Mouse (Mus musculus) hindbrain, embryonic 14.5 days (tissue): Measurements from ENCODE around the gene Mpdu1. TPM values are rescaled to one million over a fixed set of nuclear protein-coding genes. Genes with fewer than 3 reads are reported as not detected.
A peak's percentile ranks its signal among the peaks of the same experiment; 100 is the strongest.
"Not testable (repeated sequence)": the region's sequence is repeated elsewhere in the genome, so short reads cannot be mapped to it uniquely, and the experiment has no call there.

Source experiments
- ATAC-seq: fragments of 200-750 bp; cut with Nextera tagmentation; 2 replicates; pipeline ENCODE4 v1.8.0; 2017; ENCODE audit warnings: moderate number of reproducible peaks, mild to moderate bottlenecking, moderate TSS enrichment, moderate library complexity; ENCODE audit not compliant: low FRiP score
- DNase-seq: peaks from one replicate; pipeline ENCODE4 v3.0.0-alpha.2; 2015; ENCODE audit warnings: low spot score
- H3K27ac ChIP-seq: fragments of 300-500 bp; sonication (generic); 2 replicates; pipeline ENCODE4 v1.5.1; 2014; ENCODE audit warnings: mild to moderate bottlenecking, moderate library complexity
- H3K27me3 ChIP-seq: fragments of 300-500 bp; sonication (generic); 2 replicates; pipeline ENCODE4 v1.6.1; 2014; ENCODE audit warnings: mild to moderate bottlenecking, low read length, mixed read lengths; ENCODE audit not compliant: control insufficient read depth, insufficient read depth
- H3K36me3 ChIP-seq: fragments of 300-500 bp; sonication (generic); replicated peaks from 2 replicates; pipeline ENCODE4 v1.6.1; 2014; ENCODE audit not compliant: control insufficient read depth, insufficient read depth
- H3K4me1 ChIP-seq: fragments of 300-500 bp; sonication (generic); replicated peaks from 2 replicates; pipeline ENCODE4 v1.6.1; 2014; ENCODE audit warnings: antibody characterized with exemption, low read length, mixed read lengths; ENCODE audit not compliant: control insufficient read depth, insufficient read depth
- H3K4me2 ChIP-seq: fragments of 300-500 bp; sonication (generic); replicated peaks from 2 replicates; pipeline ENCODE4 v1.6.1; 2014; ENCODE audit warnings: mild to moderate bottlenecking, moderate library complexity
- H3K4me3 ChIP-seq: fragments of 300-500 bp; sonication (generic); replicated peaks from 2 replicates; pipeline ENCODE4 v1.5.1; 2014; ENCODE audit warnings: mild to moderate bottlenecking, low read length
- H3K9ac ChIP-seq: fragments of 300-500 bp; sonication (generic); 2 replicates; pipeline ENCODE4 v1.6.1; 2014
- H3K9me3 ChIP-seq: fragments of 300-500 bp; sonication (generic); 2 replicates; pipeline ENCODE4 v1.6.1; 2016; ENCODE audit warnings: low read length; ENCODE audit not compliant: control insufficient read depth
- WGBS: fragments of 180-500 bp; shearing (Covaris S2); extraction: QIAGEN DNeasy Blood & Tissue Kit; methylation state at CpG from one replicate; pipeline ENCODE4 v1.1.7; 2014; 5-methylcytosine and 5-hydroxymethylcytosine counted together
- polyA plus RNA-seq: library from polyadenylated mRNA; unstranded; fragments of >200 nt; fragmentation: Nextera tagmentation; extraction: Ambion mirVana; gene quantifications from 2 replicates; pipeline ENCODE4 v1.2.1, GENCODE M21; 2014

Gene Mpdu1
- polyA plus RNA-seq, 1 experiment from 2014 or later: 63.7 TPM

GRCm38 (mm10) chr11:69632284-69633089 is 30.0 kb downstream of the Mpdu1 start, which contains the start of gene Fxr2:
Fxr2 (plus strand) TSS chr11:69632990.
- Histone ChIP-seq H3K4me1 (peaks cover 29% of the 10 kb centered on the region), H3K9me3 (no peaks in the 10 kb centered on the region), H3K9ac (peak within 1 kb of the TSS; percentile 97), H3K4me2 (peak within 1 kb of the TSS; percentile 62), H3K4me3 (peak within 1 kb of the TSS; percentile 94), H3K27ac (peak within 1 kb of the TSS; percentile 93), H3K27me3 (no peaks in the 10 kb centered on the region), H3K36me3 (peaks cover 7% of the 10 kb centered on the region; the same call in 1 of the 2 replicates)
- under 1% methylated on average over 44 of the region's 56 CpGs for WGBS
- ATAC-seq: peak; percentile 99
- DNase-seq: peak; percentile 100

GRCm38 (mm10) chr11:69629802-69630201 is 32.6 kb downstream of the Mpdu1 start:
- Histone ChIP-seq H3K27ac (no peak overlapping the region), H3K4me1 (peaks cover 11% of the 10 kb centered on the region), H3K4me2 (no peak overlapping the region), H3K9me3 (no peaks in the 10 kb centered on the region), H3K27me3 (no peaks in the 10 kb centered on the region), H3K4me3 (no peak overlapping the region), H3K36me3 (no peaks in the 10 kb centered on the region), H3K9ac (no peak overlapping the region)
- no peak for ATAC-seq
- WGBS: 67% methylated on average over 1 of the region's 1 CpGs
- no peak for DNase-seq

GRCm38 (mm10) chr11:69628286-69628685 is 34.2 kb downstream of the Mpdu1 start:
- Histone ChIP-seq H3K9me3 (no peaks in the 10 kb centered on the region), H3K4me3 (no peak overlapping the region), H3K4me1 (0 out of 2 replicates have a peak, but pooled peaks cover under 1% of the 10 kb centered on the region), H3K36me3 (no peaks in the 10 kb centered on the region), H3K27ac (no peak overlapping the region), H3K9ac (no peak overlapping the region), H3K4me2 (no peak overlapping the region), H3K27me3 (no peaks in the 10 kb centered on the region)
- 35% methylated on average over 6 of the region's 6 CpGs for WGBS
- no peak for ATAC-seq
- peak; percentile 84 for DNase-seq

- WGBS: 91% methylated on average over 2 of the region's 2 CpGs
- H3K4me2 ChIP-seq, ATAC-seq: not testable (repeated sequence)
These were observed 38.1 kb downstream of the Mpdu1 start for GRCm38 (mm10) chr11:69624339-69624738.

GRCm38 (mm10) chr11:69623006-69623405 is 39.4 kb downstream of the Mpdu1 start:
- no peaks in the 10 kb centered on the region for H3K36me3 ChIP-seq
- peak overlapping the region; percentile 77 for H3K4me2 ChIP-seq
- H3K27me3 ChIP-seq: no peaks in the 10 kb centered on the region
- no peaks in the 10 kb centered on the region for H3K9me3 ChIP-seq
- peak overlapping the region; percentile 52 for H3K4me3 ChIP-seq
- 55% methylated on average over 4 of the region's 4 CpGs for WGBS
- ATAC-seq: no peak
- peak overlapping the region; percentile 74; the same call in 1 of the 2 replicates for H3K9ac ChIP-seq
- H3K27ac ChIP-seq: no peak overlapping the region
- no peak for DNase-seq
- H3K4me1 ChIP-seq: peaks cover 17% of the 10 kb centered on the region; the same call in 1 of the 2 replicates

More at GRCm38 (mm10) chr11:69624339-69624738, 38.1 kb downstream of the Mpdu1 start:
- H3K4me1 ChIP-seq: peaks cover 17% of the 10 kb centered on the region; the same call in 1 of the 2 replicates
- H3K9ac ChIP-seq, H3K27ac ChIP-seq, DNase-seq, H3K27me3 ChIP-seq, H3K36me3 ChIP-seq, H3K4me3 ChIP-seq, H3K9me3 ChIP-seq: not testable (repeated sequence)

GRCm38 (mm10) chr11:69622406-69622805 is 40.0 kb downstream of the Mpdu1 start:
- 56% methylated on average over 6 of the region's 6 CpGs for WGBS
- Histone ChIP-seq H3K4me2 (peak overlapping the region; percentile 77), H3K4me1 (peaks cover 17% of the 10 kb centered on the region; the same call in 1 of the 2 replicates), H3K27me3 (no peaks in the 10 kb centered on the region), H3K36me3 (no peaks in the 10 kb centered on the region), H3K27ac (peak overlapping the region; percentile 75), H3K9ac (peak overlapping the region; percentile 74), H3K4me3 (peak overlapping the region; percentile 52), H3K9me3 (no peaks in the 10 kb centered on the region)
- ATAC-seq (no peak), DNase-seq (no peak)

GRCm38 (mm10) chr11:69621571-69622268 is 40.7 kb downstream of the Mpdu1 start, which contains the start of gene Sat2:
Sat2 (plus strand) TSS chr11:69622024.
- peak; percentile 84; the same call in 1 of the 2 replicates for ATAC-seq
- peak within 1 kb of the TSS; percentile 75 for H3K27ac ChIP-seq
- H3K4me3 ChIP-seq: peak within 1 kb of the TSS; percentile 52
- WGBS: under 1% methylated on average over 20 of the region's 20 CpGs
- H3K9ac ChIP-seq: peak within 1 kb of the TSS; percentile 74
- H3K27me3 ChIP-seq: no peaks in the 10 kb centered on the region
- no peaks in the 10 kb centered on the region for H3K9me3 ChIP-seq
- peak; percentile 83 for DNase-seq
- no peaks in the 10 kb centered on the region for H3K36me3 ChIP-seq
- peaks cover 17% of the 10 kb centered on the region; the same call in 1 of the 2 replicates for H3K4me1 ChIP-seq
- peak within 1 kb of the TSS; percentile 77 for H3K4me2 ChIP-seq

- H3K4me2 ChIP-seq: no peak overlapping the region
- H3K27me3 ChIP-seq: no peaks in the 10 kb centered on the region
- H3K4me1 ChIP-seq: peaks cover 17% of the 10 kb centered on the region; the same call in 1 of the 2 replicates
- no peaks in the 10 kb centered on the region for H3K9me3 ChIP-seq
- DNase-seq: no peak
- no peak overlapping the region for H3K4me3 ChIP-seq
- no peaks in the 10 kb centered on the region for H3K36me3 ChIP-seq
- WGBS: 90% methylated on average over 7 of the region's 7 CpGs
- H3K9ac ChIP-seq: no peak overlapping the region
- H3K27ac ChIP-seq: no peak overlapping the region
- ATAC-seq: no peak
These were observed 41.9 kb downstream of the Mpdu1 start for GRCm38 (mm10) chr11:69620394-69621081.
